Mouse (Mus musculus): Measurements from ENCODE around the gene Akap8l. TPM values are rescaled to one million over a fixed set of nuclear protein-coding genes. Genes with fewer than 3 reads are reported as not detected.

Gene Akap8l
- total and polyA plus RNA-seq, 3 experiments, result 40.0 to 63.8 TPM; not detected in 1

DNA sequence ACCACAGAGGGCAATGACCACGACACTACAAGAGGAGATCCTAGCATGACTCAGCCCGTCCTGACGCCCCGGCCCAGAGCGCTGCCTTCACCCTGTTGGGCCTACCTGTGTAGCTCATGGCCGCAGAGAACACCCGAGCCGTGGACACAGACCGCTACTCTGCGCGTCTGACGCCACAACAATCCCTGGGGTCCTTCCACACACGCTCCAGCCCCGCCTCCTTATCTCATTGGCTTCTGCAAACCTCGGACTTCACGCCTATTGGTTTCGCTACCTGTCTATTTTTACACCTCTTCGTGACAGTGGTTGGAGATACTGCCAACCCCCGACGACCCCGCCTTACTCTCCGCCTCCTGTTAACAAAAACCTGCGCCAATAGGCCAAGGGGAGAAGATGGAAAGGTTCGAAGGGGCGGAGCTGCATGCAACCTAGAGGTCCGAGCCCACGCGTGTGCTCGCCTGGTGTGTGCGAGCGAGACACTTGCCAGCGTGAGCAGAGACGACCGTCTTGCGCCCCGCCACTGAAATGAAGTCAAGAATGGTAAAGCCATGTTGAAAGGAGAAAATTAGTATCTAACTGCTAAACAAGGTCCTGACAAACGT is at the start of gene Akap8l (continued):
- TF ChIP-seq TBP (IDR thresholded peaks at IDR 0.05; ENCODE audit: low read depth, low read length) (peak; percentile 88), NRF1 (IDR thresholded peaks at IDR 0.05; ENCODE audit: insufficient read depth, low read depth, low read length, poor library complexity, severe bottlenecking) (peak; percentile 39; the same call in 1 of the 2 replicates), POLR2A (IDR thresholded peaks at IDR 0.05; ENCODE audit: control insufficient read depth in 1 of 2, insufficient read depth in 1 of 2, low read depth in 1 of 2, low read length in 2 of 2, poor library complexity in 1 of 2) (peak; percentile 92 to 94)

DNA sequence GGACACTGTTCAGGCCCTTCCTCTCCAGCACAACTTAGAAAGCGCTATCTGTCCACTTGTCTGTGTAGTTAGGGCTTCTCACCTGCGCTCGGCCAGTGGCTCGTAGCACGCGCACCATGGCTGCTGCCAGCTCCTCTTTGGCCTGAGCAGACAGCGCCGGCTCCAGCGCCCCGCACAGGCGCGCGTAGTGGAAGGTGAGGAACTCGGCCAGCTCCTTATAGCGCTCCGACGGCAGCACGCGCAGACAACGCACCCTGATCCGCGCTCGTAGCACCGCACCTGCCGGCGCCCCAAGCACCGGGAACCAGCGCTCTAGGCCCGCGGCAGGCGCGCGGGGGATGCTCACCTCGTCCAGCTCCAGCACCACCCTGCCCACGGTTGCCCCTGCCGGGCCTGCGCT is 45.9 kb upstream of the Akap8l start:
- Histone ChIP-seq H3K9ac (ENCODE audit: control insufficient read depth, low read depth, low read length, poor library complexity, severe bottlenecking) (no peak overlapping the region), H3K79me2 (ENCODE audit: control insufficient read depth, insufficient read depth, low read length, poor library complexity) (no peaks in the 10 kb centered on the region), H3K9me3 (replicated peaks; ENCODE audit: insufficient read depth, low read length) (no peaks in the 10 kb centered on the region), H3K27ac (ENCODE audit: control insufficient read depth, low read depth, low read length) (no peak overlapping the region), H3K36me3 (ENCODE audit: control insufficient read depth in 1 of 2, insufficient read depth in 2 of 2, low read length in 2 of 2) (no peaks in the 10 kb centered on the region), H3K4me3 (ENCODE audit: control insufficient read depth in 1 of 2, insufficient read depth in 1 of 2, low read depth in 2 of 2, low read length in 2 of 2) (no peak overlapping the region), H3K4me1 (ENCODE audit: control insufficient read depth in 1 of 2, insufficient read depth in 2 of 2, low read length in 2 of 2) (no peaks in the 10 kb centered on the region), H3K27me3 (ENCODE audit: control insufficient read depth in 1 of 2, insufficient read depth in 2 of 2, low read length in 2 of 2) (no peaks in the 10 kb centered on the region)
- no peak for DNase-seq (ENCODE audit: low read depth, low spot score)
- no peak for TF ChIP-seq TAL1 (IDR thresholded peaks at IDR 0.05; ENCODE audit: low read length)
- TF ChIP-seq GATA1 (IDR thresholded peaks at IDR 0.05; ENCODE audit: low read depth, low read length), result no peak
- no peak for TF ChIP-seq EP300 (IDR thresholded peaks at IDR 0.05; ENCODE audit: low read depth in 1 of 2, low read length in 2 of 2)
- TF ChIP-seq ZNF384 (IDR thresholded peaks at IDR 0.05; ENCODE audit: low read depth, low read length), result no peak
- TF ChIP-seq TCF12 (IDR thresholded peaks at IDR 0.05; ENCODE audit: low read depth, low read length), result no peak
- TF ChIP-seq POLR2AphosphoS2 (IDR thresholded peaks at IDR 0.05; ENCODE audit: low read length), result no peak
- TF ChIP-seq UBTF (IDR thresholded peaks at IDR 0.05; ENCODE audit: borderline replicate concordance, insufficient read depth, low read depth, low read length), result no peak
- no peak for TF ChIP-seq CHD1 (IDR thresholded peaks at IDR 0.05; ENCODE audit: low read depth, low read length)
- no peak for TF ChIP-seq SMC3 (IDR thresholded peaks at IDR 0.05; ENCODE audit: low read depth, low read length)
- no peak for TF ChIP-seq JUND (IDR thresholded peaks at IDR 0.05; ENCODE audit: low read depth, low read length)
- TF ChIP-seq TBP (IDR thresholded peaks at IDR 0.05; ENCODE audit: low read depth, low read length), result no peak
- TF ChIP-seq CTCF (IDR thresholded peaks at IDR 0.05 in 2 of 3, conservative IDR thresholded peaks at IDR 0.05 in 1 of 3; ENCODE audit: control insufficient read depth in 1 of 3, insufficient read depth in 1 of 3, low read depth in 2 of 3, low read length in 3 of 3, poor library complexity in 1 of 3, severe bottlenecking in 1 of 3), result no peak
- no peak for TF ChIP-seq RCOR1 (IDR thresholded peaks at IDR 0.05; ENCODE audit: low read depth, low read length)
- no peak for TF ChIP-seq ZMIZ1 (IDR thresholded peaks at IDR 0.05; ENCODE audit: low read depth, low read length)
- TF ChIP-seq SIN3A (IDR thresholded peaks at IDR 0.05; ENCODE audit: low read length), result no peak
- TF ChIP-seq MXI1 (IDR thresholded peaks at IDR 0.05; ENCODE audit: low read depth, low read length), result no peak
- no peak for TF ChIP-seq USF2 (IDR thresholded peaks at IDR 0.05; ENCODE audit: borderline replicate concordance in 1 of 2, insufficient read depth in 1 of 2, low read depth in 1 of 2, low read length in 2 of 2)
- TF ChIP-seq MAX (IDR thresholded peaks at IDR 0.05; ENCODE audit: low read length), result no peak
- TF ChIP-seq ETS1 (IDR thresholded peaks at IDR 0.05; ENCODE audit: low read depth, low read length), result no peak
